Mouse (Mus musculus) lung, postnatal 0 days (tissue): ENCODE measurements around the gene Gcnt4.

ENCODE experiments used
- CTCF ChIP-seq: IDR thresholded peaks from 2 replicates; pipeline ENCODE4 v1.5.1; 2016; ENCODE audit warnings: antibody characterized with exemption, mild to moderate bottlenecking
- EP300 ChIP-seq: IDR thresholded peaks from 2 replicates; pipeline ENCODE4 v1.6.1; 2016; ENCODE audit warnings: antibody characterized with exemption, mild to moderate bottlenecking, control low read depth

DNA sequence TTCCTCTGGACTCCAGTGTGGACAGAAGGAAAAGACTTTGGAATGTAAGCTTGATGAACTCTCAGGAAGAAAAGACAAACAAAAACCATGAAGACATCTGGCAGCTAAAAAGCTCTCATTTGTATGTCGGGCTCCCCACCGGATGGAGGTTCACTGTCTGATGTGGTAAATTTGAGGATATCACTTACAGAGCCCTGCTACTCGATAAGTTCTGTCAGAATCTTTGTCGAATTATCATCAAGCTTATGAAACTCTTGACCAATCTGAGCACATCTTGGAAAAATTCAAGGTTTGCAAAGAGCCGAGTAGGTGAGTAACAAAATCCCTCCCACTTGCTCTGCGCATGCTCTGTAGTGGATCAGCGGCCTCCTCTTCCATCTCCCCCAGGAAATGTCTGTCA, 40.5 kb downstream of the Gcnt4 start:
- TF ChIP-seq CTCF: no peak
- no peak for TF ChIP-seq EP300
